Mouse (Mus musculus) thymus, postnatal 25 days (tissue): ENCODE measurements around the gene Cnp.
"Not testable (repeated sequence)": the region's sequence is repeated elsewhere in the genome, so short reads cannot be mapped to it uniquely, and the experiment has no call there.

Experiments
- DNase-seq: peaks from one replicate; pipeline ENCODE4 v3.0.0; 2022

The Cnp gene

DNA sequence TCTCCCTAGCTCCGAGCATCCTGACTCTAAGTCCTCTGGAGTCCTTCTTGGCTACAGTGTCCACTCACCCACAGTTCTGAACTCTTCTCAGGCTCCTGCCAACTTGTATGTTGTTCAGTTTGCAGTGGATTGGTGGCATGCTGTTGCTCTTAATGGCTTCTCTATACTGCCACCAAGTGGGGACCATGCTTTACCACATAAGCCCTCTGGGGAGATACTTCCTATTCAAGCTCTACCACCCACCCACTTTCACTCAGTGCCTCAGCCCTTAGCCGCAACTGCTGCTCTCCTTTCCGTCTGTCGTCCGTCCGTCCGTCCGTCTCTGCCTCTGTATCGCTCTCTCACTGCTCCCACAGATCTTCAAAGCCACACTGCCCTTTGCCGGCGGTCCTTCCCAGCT is 19.1 kb upstream of the Cnp start:
- peak; percentile 71 for DNase-seq

DNA sequence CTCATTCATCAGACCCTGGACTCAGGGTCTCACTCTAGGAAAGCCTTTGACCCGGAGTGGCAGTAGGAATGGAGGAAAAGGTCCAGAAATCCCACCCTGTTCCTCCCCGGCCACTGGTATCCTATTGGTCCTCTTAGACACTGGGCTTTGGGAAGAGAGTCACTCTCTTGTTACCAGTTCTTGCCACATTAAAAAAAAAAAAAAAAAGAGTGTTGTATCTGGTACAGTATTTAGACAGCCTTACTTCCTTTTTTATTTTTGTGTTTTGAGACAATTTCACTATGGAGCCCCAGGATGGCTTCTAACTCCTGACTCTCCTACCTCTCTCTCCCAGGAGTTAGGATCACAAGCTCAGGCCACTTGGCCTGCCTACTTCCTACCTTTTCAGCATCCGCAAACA is 17.1 kb upstream of the Cnp start:
- DNase-seq: no peak

DNA sequence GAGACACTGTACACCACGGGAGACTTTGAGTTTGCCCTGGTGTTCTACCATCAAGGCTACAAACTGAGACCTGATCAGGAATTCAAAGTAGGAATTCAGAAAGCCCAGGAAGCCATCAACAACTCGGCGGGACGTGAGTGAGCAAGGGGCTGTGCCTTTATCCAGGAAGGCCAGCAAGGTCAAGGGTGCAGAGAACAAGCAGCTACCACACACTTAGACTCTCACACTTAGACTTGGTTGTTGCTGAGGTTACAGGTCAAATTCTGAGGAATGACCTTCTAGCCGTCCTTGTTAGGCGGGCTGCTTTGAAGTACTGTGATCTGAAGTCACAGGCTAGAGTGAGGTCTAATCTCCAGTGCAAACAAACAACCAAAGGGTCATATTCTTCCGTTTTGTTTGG is 15.2 kb upstream of the Cnp start:
- DNase-seq: no peak

DNA sequence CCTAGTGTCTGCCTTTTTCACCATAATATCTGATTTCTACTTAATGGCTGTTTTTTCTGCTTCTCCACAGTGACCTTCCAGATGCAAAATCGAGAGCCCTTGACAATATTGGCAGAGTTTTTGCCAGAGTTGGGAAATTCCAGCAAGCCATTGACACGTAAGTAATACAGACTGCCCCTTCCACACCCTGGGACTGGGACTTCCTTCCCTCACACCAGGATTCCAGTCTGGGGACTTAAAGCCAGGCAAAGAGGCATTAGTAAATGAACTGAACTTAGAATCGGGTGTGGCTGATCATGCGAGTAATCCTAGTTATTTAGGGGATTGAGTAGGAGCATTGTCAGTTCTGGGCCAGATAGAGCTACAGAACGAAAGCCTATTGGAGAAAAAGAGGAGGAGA is 13.0 kb upstream of the Cnp start:
- DNase-seq: no peak

DNA sequence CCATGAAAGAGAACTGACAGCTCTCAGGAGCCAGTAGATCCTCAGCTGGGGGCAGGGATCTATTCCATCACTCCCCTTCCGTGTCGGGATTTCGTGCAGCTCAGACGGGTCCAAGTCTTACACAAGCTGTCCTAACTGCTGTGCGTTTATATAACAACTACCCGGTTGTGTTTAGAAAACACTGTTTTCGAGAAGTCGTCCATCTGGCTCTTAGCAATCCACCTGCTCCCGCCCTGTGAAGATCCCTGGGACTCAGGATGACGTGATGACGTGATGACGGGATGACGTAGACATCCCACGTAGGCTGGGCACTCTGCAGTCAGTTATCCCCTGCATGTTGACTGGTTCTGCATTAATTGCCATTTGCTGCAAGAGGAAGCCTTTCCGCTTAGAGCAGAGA is 10.4 kb upstream of the Cnp start:
- no peak for DNase-seq

DNA sequence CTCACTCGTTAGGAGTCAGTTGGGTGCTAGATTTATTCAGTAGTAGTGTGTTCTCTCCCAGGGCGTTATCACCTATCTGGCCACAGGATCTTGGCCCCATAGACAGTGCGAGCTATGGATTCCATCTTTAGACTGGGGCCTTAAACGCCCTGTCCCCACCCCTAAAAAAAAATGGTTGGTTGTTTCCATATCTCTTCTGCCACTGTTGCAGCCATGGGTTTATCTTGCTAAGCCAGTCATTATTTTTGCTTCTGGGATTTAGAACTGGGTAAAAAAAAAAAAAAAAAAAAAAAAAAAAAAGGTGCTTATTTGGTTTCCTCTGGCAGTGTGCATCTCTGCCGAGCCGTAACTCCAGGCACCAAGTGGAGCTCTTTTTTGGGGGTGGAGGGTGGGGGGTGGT is 10.0 kb upstream of the Cnp start:
- no peak for DNase-seq

DNA sequence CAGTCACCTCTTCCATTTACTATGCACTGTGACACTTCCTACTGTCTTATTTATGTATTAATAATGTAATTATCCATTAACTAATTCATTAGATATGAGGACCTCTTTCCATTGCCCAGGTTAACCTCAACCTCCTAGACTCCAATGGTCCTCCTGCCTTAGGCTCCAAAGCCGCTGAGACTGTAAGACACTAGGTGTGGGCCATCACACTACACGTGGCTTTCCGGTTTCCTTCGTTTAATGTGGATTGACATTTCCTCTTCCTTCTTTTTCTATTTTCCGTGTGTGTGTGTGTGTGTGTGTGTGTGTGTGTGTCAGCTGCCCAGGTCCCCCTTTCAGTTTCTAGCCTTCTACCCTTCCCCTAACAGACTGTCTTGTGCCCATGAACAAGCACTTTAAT is 7.5 kb upstream of the Cnp start:
- DNase-seq: no peak

DNA sequence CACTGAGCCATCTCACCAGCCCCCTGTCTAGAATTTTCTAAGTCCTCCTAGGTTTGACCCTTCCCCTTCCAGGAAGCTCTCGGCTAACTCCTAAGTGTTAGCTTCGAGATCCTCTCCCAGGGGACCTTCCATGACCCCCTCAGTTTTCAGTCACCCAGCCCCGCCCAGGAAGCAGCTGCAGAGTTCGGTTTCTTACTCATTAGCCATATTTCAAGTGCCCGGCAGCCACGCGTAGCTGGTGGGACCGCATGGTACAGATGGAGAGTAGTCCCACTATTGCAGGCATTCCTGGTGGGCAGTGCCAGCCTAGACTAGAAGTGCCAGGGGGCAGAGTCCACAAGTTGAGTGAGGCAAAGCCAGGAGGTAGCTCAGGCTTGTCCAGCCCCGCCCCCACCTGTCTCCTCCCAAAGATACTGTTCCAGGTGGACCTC is 6.9 kb upstream of the Cnp start:
- no peak for DNase-seq

DNA sequence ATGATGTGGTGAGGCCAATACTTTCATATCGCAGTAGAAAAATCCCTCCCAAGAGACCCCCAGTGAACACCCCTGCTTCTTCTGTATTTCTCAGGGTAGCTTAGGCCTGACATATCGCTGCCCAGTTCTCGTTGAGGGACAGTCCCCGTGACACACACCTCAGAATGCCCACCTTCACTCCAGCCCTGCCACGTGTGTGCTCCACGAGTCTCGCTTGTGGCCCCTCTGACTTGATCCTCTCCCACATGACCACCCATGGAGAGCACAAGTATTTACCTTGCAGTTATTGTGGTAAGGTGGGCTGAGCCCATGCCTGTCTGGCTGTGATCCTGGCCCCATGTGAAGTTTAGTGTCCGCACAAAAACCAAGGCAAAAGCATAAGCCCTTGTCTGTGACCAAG is 6.0 kb upstream of the Cnp start:
- DNase-seq: no peak

DNA sequence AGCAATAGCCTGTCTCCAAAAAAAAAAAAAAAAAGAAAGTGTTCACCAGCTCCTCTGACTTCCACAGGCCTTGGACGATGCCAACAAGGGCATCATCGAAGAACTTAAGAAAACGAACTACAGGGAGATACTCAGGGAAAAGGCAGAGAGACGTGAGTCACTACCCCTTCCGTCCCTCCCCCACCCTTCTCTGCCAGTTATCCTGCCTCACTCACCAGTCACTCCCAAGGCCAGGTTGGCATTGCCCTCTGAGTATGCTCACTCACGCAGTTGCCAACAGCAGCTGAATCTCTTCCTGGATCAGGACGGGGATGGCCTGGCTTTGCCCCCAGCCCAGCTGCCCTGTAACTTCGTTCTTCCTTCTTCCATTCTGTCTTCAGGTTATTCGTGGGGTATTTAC is 4.9 kb upstream of the Cnp start:
- DNase-seq: no peak

DNA sequence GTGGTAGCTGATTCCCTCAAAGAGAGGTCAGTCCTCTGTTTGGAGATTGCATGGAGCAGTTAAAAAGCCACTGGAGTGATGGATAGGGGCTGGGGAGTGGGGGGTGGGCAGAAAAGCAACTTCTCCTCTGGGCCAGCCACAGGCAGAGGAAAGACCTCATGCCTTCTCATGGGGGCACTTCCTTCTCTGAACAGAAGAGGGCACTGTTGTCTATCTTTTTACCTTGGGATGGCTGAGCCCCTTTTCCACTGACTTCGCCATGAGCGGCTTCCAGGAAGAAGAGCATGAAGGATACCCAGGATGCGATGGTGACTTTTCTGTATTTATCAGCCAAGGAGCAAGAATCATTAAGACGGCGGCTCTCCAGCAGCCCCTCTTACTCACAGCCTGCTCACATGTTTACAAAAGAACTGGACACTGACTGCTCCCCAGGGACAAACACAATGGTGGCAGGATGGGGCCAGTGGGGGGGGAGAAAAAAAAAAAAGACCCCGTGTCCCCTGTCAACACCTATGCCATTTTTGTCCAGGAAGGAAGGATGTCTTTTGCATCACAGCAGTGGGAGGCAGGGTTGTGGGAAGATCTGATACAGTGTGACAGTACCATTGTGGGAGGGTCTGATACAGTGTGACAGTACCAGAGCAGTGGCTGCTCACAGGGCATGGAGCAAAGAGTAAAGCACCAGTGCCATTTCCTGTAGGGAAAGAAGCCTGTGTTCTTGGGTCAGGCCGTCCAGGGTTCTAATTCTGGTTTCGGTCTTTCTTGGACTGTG is 4.1 kb upstream of the Cnp start:
- peak; percentile 75 for DNase-seq

DNA sequence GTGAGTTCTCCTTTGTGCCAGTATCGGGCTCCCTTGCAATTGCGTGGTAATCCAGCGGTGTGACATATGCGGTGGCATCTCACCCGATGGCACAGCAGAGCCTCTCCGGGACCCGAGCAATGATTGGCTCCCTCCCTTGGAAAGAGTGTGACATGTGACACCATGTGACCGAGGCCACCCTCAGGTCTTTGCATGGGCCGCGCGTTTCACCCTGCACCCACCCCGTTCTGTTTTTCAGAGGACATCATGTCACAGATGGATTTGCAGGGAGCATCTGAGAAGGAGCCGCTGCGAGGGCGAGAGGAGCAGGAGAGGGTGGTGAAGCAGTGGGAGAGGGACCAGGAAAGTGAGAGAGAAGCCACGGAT is 3.5 kb upstream of the Cnp start:
- no peak for DNase-seq

DNA sequence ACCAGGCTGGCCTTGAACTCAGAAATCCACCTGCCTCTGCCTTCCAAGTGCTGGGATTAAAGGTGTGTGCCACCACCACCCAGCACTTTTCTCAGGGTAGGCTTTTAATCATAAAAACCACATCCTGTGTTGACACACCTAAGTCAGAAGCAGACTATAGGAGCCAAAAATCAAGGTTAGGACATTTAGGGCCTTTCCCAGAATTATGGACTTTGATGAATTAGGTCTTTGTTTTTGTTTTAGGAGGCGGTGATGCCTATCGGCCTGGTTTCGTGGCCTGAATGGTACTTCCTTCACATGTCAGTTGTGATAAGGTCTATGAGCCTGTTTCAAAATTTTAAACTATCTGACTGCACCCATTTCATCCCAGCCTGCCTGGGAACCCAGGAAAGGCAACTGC is 516 bp upstream of the Cnp start:
- DNase-seq: no peak

DNA sequence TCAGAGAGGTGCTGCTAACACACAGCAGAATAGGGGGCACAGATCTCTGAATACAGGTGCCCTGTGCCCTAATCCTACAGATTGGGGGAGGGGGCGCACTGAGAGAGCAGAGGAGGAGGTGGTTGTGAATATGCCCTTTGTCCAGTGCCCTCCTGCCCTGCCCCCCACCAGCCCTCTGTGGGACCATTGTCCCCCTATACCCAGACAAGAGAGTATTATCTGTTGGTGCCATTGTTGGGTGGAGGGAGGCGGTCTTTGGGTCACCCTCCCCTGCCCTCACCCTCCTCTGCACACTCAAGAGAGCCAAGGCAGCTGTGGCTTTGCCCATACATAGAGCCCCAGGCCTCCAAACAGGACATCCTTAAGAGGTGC is 766 bp downstream of the Cnp start:
- no peak for DNase-seq

DNA sequence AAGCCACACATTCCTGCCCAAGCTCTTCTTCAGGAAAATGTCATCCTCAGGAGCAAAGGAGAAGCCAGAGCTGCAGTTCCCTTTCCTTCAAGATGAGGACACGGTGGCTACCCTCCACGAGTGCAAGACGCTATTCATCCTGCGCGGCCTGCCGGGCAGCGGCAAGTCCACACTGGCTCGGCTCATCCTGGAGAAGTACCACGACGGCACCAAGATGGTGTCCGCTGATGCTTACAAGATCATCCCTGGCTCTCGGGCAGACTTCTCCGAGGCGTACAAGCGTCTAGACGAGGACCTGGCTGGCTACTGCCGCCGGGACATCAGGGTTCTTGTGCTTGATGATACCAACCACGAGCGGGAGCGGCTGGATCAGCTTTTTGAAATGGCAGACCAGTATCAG is 1.6 kb downstream of the Cnp start:
- no peak for DNase-seq

DNA sequence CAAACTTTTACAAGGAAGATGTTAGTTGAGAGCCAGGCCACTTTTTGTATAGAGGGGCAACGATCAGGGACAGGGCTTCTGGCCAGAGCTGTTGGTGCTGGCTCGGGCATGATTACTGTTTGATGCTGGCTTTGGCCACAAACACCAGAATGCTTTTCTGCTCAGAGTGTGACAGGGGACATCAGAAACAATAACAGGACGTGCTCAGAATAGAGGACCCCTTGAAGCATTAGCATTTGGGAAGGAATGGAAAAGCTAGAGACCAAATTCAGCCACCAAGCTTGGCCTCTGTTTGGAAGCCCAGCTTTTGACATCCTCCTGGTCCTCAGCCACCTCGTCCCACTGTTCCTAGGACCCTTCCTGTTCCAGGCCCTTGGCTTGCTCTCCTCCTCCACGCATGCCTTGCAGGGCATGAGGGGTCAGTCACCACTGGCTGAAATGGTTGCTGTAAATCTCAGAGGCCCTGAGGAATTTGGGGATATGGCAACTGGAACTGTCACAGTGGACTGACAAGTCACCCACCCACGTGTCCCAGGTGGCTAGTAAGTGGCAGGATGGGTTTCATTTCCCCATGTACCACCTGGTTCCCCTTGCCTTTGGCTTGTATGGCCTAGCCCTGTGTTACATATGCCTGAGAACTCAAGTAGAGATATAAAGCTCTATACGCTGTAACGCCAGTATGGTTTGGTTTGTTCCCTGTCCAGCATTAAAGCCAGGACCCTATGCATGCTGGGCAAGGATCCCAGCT is 3.3 kb downstream of the Cnp start:
- DNase-seq: no peak

DNA sequence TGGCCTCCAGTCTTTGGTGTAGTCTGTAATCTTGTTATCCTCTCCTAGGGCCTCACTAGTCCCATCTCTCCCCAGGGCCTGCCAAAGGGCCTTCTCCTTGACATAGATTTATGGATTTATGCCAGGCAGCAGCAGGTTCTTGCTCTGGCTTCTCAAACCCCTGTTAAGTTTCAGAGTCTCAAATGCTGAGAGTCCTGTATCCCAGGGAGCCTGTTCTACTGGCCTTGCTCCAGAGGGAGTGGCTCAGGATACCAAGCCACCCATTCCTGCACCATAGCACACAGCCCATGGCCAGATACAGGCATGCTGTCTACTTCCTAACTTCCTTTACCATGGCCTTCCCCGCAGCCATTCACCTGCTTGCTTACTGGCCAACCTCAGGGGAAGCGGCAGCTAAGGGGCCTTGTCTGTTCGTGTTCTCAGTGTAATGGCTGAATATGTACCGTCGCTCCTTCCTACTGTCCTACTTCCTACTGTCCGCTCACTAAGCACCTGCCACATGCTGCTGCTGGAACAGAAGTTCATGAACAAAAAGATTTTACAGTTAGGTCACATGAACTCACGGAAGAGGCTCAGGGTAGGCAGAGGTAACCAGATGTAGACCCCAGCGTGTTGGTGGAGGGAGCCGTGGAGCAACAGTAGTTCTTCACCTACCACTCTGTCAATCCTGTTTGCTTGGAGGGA is 4.6 kb downstream of the Cnp start:
- DNase-seq: no peak

DNA sequence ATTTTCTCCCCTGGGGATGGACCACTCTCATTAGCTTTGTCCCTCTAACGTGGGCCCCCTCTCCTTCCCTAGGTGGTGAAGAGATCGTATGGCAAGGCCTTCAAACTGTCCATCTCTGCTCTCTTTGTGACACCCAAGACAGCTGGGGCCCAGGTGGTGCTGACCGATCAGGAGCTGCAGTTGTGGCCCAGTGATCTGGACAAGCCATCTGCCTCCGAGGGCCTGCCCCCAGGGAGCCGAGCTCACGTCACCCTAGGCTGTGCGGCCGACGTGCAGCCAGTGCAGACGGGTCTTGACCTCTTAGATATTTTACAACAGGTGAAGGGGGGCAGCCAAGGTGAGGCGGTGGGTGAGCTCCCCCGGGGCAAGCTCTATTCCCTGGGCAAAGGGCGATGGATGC is 5.6 kb downstream of the Cnp start:
- no peak for DNase-seq

DNA sequence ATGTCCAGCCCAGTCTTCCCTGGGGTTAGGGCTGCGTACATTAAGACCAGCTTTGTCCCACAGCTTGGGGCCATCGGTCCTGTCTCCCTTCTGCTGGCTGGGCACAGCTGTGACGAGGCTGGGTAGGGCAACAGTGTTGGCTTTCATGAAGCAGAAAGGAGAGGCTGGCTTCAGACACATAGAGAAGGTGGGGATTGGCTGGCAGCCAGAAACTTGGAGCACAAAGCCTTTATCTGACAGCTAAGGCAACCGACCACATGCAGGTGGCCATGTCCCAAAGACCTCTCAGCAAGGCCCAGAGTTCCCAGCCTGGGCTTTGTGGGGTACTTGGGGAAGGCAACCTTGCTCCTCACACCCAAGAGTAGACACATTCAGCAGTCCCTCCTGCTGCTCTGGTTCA is 7.1 kb downstream of the Cnp start:
- DNase-seq: peak; percentile 68

DNA sequence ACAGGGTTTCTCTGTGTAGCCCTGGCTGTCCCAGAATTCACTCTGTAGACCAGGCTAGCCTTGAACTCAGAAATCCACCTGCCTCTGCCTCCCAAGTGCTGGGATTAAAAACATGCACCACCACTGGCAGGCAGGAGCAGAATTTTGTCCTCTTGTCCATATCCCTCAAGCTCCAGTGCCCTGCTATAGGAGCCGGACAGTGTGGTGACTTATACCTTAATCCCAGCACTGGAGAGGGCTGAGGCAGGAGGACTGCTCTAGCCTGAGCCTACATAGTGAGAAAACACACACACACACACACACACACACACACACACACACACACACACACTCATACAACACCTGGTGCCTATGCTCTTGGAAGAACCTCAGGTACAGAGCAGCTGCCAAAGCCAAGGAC is 7.7 kb downstream of the Cnp start:
- DNase-seq: not testable (repeated sequence)

DNA sequence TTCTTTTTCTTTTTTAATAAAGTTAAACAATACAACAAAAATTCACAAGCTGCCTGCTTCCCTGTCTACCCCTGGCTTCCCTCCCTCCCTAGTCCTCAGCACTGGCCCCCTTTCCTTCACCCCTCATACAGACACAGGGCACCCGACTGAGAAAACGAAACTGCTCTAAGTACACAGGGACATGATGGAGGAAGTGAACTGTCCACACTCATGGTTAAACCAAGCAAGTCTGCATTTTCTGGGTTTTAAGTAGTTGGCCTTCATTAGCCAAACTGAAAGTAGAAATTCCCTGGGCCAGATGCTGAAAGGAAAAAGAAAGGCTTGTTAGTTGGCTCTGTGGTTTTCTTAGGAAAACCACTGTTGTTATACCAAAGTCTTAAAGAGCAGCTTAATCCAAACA is 8.1 kb downstream of the Cnp start:
- peak; percentile 22 for DNase-seq

DNA sequence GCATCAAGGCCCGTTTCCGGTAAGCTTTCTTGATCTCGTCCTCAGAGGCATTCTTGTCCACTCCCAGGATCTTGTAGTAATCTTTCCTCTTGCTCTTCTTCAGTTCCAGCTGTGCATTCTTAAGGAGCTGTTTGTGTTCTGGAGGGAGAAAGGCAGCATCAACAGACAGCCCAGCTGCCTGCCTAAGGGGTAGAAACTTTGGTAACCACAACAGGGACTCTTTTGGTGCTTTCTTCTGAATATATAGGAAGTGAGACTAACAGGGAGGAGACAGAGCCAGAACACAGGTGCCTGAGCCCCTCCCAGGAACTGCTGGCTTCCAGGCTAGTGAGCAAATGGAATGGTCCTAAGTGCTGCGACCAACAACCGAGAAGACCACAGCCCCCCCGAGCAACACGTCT is 9.9 kb downstream of the Cnp start:
- DNase-seq: peak; percentile 57

DNA sequence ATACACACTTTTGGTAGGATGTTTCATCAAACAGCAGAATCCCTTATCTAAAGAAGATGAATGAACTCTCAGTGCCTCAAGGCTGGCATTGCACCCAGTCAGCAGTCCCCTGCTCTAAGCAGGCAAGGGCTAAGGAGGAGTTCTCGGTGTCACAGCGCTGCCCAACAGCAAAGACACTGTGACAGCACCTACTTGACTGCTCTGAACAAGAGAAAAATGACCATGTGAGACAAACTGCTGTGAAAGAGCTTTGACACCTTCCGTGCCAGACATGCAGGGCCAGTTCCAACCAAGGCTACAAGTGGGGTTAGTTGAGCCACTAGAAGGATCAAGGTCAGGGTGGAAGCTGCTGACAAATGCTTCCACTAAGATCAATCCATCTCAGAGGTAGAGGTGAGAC is 10.4 kb downstream of the Cnp start:
- no peak for DNase-seq

DNA sequence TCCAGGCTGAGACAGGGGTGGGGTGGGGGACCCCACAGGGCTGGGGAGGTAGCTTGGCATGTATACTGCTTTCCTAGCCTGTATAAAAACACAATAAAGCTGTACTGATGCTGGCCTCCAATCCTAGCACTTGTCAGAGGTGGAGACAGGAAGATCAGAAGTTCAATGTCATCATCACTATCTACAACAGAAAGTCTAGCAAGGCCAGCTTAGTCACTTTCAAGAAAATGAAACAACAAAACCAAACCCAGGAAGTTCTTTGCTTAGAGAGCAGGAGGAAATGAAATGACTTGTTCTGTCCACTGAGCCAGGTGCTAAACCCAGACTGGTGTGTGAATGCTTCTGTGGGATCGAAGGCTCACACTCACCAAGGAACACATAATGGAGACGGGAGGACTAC is 13.8 kb downstream of the Cnp start:
- no peak for DNase-seq
